Mouse (Mus musculus) neural tube, embryonic 10.5 days (tissue): ENCODE results near the gene Cgref1.

ENCODE experiments used
- DNase-seq: peaks from one replicate; pipeline ENCODE4 v3.0.0-alpha.2; 2017; ENCODE audit warnings: low spot score; ENCODE audit errors: extremely low spot score

Gene Cgref1

GRCm38 (mm10) chr5:30887331-30887761, 58.0 kb downstream of the Cgref1 start:
- DNase-seq, result peak; percentile 86

GRCm38 (mm10) chr5:30886731-30887130, 58.7 kb downstream of the Cgref1 start:
- DNase-seq, result no peak

GRCm38 (mm10) chr5:30886209-30886608, 59.2 kb downstream of the Cgref1 start:
- no peak for DNase-seq
